Mouse (Mus musculus) E14TG2a.4 (cell line): Measurements from ENCODE around the gene Ccdc62.

ENCODE experiments used
- H3K27me3 ChIP-seq: 2 replicates; pipeline ENCODE4 v1.6.1; 2014; ENCODE audit warnings: low read length, control low read depth; ENCODE audit not compliant: insufficient read depth
- H3K36me3 ChIP-seq: 2 replicates; pipeline ENCODE4 v1.6.1; 2014; ENCODE audit warnings: low read length, control low read depth; ENCODE audit not compliant: insufficient read depth
- H3K4me1 ChIP-seq: replicated peaks from 2 replicates; pipeline ENCODE4 v1.6.1; 2014; ENCODE audit warnings: low read depth, low read length, control low read depth
- H3K4me3 ChIP-seq: replicated peaks from 2 replicates; pipeline ENCODE4 v1.5.1; 2014; ENCODE audit warnings: mild to moderate bottlenecking, low read length
- H3K9me3 ChIP-seq: 2 replicates; pipeline ENCODE4 v1.6.1; 2014; ENCODE audit warnings: low read length, control low read depth
- CTCF ChIP-seq: conservative IDR thresholded peaks from 2 replicates; pipeline ENCODE4 v1.5.1; 2014; ENCODE audit warnings: low read length
- NANOG ChIP-seq: IDR thresholded peaks from 2 replicates; pipeline ENCODE4 v1.6.1; 2014; ENCODE audit warnings: borderline replicate concordance, low read length, mixed read lengths
- POU5F1 ChIP-seq: IDR thresholded peaks from 2 replicates; pipeline ENCODE4 v1.6.1; 2014; ENCODE audit warnings: low read length, borderline replicate concordance

Ccdc62 gene

DNA sequence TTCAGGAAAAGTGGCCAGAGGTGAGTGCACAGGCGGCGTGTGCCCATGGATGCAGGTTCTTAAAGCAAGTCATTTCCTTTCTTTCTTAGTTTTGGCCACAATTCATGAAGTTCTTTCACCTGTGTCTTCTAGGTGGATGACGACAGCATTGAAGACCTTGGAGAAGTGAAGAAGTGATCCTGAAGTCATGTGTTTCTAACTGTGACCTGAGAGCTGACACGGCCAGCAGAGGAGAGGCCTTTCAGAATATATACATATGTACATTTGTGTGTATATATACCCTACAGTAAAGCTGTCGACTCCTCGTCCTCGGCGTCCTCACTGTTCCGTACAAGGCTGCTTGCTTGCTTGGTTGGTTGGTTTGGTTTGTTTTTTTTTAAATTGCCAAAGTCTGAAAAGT, 3.4 kb upstream of the Ccdc62 start, which contains the start of gene Gm43518:
Gene Gm43518 (plus strand): TSS at position 301 of the 400 bp plus-strand sequence.
- H3K4me1 ChIP-seq, result peaks cover 18% of the 10 kb centered on the region
- H3K27me3 ChIP-seq, result no peaks in the 10 kb centered on the region
- H3K4me3 ChIP-seq, result no peak within 1 kb of the TSS
- H3K36me3 ChIP-seq, result peaks cover 75% of the 10 kb centered on the region
- TF ChIP-seq NANOG (no peak), CTCF (no peak), POU5F1 (no peak)
- H3K9me3 ChIP-seq, result no peaks in the 10 kb centered on the region

DNA sequence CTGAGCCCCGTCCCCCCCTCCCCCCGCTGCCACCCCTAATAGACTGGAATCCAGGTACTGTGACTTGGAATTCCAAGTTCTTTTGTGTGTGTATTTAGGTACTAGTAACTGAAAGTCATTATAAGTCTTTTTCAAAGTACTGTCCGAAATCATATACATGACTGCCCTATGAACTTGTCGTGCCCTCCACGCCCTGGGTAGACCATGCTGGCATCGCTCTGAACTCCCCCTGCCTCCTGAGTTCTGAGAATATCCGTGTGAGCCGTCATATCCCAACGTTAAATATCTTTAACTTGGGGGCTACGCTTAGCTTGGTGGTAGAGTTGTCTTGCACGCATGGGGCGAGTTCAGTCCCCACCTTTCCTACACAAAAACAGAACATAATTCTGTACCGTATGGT, 652 bp downstream of the Ccdc62 start:
- Histone ChIP-seq H3K36me3 (peaks cover 35% of the 10 kb centered on the region), H3K9me3 (no peaks in the 10 kb centered on the region), H3K27me3 (no peaks in the 10 kb centered on the region), H3K4me1 (peaks cover 27% of the 10 kb centered on the region), H3K4me3 (peak overlapping the region; percentile 92)
- TF ChIP-seq NANOG (no peak), POU5F1 (no peak)

DNA sequence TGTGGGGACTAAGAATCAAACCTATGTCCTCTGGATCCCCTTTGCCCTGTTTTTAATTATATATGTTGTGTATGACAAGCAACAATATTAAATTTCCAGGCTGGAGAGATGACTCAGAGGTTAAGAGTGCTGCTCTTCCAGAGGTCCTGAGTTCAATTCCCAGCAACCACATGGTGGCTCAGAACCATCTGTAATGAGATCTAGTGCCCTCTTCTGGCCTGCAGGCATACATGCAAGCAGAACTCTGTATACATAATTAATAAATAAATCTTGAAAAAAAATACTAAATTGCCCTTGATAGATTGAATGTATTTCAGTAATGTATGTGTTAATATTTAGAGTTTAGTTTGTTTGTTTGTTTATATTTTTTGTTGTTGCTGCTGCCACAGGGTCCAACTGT, 2.4 kb downstream of the Ccdc62 start:
- H3K36me3 ChIP-seq, result peaks cover 17% of the 10 kb centered on the region
- no peak overlapping the region for H3K4me3 ChIP-seq
- no peak for TF ChIP-seq POU5F1
- peak; percentile 30 for TF ChIP-seq CTCF
- TF ChIP-seq NANOG, result no peak
- H3K27me3 ChIP-seq, result no peaks in the 10 kb centered on the region
- peaks cover 27% of the 10 kb centered on the region for H3K4me1 ChIP-seq
- H3K9me3 ChIP-seq, result peaks cover 2% of the 10 kb centered on the region; the same call in 1 of the 2 replicates

DNA sequence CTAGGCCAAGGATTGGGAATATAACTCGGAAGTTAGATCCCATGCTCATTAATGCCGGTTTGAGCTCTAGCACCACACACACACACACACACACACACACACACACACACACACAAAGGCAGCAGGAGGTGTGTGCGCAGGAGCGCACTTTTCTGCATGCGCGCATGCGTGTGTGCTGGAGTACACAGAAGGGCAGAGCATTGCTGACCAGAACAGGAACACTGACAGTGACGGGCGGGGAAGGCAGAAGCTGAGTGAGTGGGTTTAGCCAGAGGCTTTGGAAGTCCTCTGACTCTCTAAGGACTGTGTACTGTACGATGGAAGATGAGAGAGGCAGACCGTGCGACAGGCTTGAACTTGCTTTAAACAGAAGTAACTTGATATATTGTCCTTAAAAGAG, 3.1 kb downstream of the Ccdc62 start:
- no peak for TF ChIP-seq NANOG
- TF ChIP-seq POU5F1, result no peak
- TF ChIP-seq CTCF, result no peak
- Histone ChIP-seq H3K36me3 (peaks cover 17% of the 10 kb centered on the region), H3K9me3 (peaks cover 8% of the 10 kb centered on the region), H3K4me3 (peak overlapping the region; percentile 35), H3K27me3 (no peaks in the 10 kb centered on the region), H3K4me1 (peaks cover 27% of the 10 kb centered on the region)

DNA sequence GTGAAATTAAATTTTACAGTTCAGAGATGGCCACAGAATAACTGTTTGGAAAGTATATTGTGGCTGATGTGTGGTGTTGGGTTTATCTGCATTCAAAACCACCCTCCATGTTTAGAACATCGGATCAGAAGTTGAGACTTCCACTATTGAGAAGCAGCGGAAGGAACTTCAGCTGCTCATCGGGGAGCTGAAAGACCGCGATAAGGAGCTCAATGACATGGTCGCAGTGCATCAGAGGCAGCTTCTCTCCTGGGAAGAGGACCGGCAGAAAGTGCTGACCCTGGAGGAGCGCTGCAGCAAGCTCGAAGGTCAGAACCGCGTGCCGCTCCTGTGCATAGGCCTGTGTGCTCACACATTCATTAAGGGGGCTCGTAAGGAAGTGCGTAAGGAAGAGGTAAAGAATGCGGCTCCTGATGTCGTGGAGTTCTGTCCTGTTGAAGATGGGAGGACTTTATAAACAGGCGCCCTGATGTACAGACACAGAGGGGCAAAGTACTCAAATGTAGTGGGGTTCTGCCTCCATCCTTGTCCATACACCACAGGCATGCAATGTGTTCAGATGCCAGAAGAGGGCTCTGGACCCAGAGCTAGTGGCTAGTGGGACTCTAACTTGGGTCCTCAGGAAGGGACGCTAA, 3.6 kb downstream of the Ccdc62 start:
- TF ChIP-seq NANOG (no peak), CTCF (peak; percentile 70), POU5F1 (no peak)

DNA sequence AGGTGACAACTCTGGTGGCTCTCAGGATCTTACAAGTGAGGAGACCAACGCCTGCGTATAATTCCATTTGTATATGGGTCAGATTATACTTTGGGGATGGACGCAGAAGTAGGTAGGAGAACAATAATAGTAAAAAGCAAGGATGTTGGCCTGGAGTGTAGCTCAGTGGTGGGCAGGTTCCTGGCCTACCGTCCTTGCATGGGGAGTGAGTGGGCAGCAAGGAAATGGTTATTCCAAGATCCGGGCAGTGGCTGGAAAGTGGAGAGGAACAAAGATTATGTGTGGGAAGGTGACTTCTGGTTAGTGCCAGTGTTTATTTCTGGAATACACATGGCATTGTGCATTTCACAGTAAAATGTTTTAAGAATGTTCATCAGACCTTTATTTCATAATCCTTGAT, 5.5 kb downstream of the Ccdc62 start:
- Histone ChIP-seq H3K4me1 (peaks cover 17% of the 10 kb centered on the region), H3K4me3 (no peak overlapping the region), H3K9me3 (peaks cover 17% of the 10 kb centered on the region), H3K27me3 (no peaks in the 10 kb centered on the region), H3K36me3 (peaks cover 6% of the 10 kb centered on the region; the same call in 1 of the 2 replicates)
- TF ChIP-seq NANOG, result no peak
- no peak for TF ChIP-seq POU5F1
- TF ChIP-seq CTCF, result no peak

More for the DNA sequence above, 3.6 kb downstream of the Ccdc62 start:
- peaks cover 14% of the 10 kb centered on the region for H3K36me3 ChIP-seq
- no peaks in the 10 kb centered on the region for H3K27me3 ChIP-seq
- peaks cover 13% of the 10 kb centered on the region for H3K9me3 ChIP-seq
- H3K4me1 ChIP-seq, result peaks cover 23% of the 10 kb centered on the region
- peak overlapping the region; percentile 35 for H3K4me3 ChIP-seq

DNA sequence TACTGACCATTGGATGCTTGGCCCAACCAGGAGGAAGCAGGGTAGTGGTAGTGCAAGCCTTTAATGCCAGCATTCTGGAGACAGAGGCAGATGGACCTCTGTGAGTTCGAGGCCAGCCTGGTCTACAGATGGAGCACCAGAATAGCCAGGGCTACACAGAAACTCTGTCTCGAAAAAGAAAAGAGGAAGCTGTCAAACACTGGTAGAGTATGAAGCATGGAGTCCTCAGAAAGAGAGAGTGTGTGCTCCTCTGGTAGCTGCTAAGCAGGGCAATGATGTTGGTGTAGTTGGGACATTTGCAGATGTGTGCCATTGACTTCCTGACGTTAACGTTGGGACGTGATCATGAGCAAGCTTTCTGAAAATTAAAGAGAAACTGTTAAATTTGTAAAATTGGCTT, 8.0 kb downstream of the Ccdc62 start:
- Histone ChIP-seq H3K4me1 (peaks cover 8% of the 10 kb centered on the region), H3K36me3 (peaks cover 6% of the 10 kb centered on the region; the same call in 1 of the 2 replicates), H3K4me3 (no peak overlapping the region), H3K27me3 (no peaks in the 10 kb centered on the region), H3K9me3 (peaks cover 22% of the 10 kb centered on the region)
- TF ChIP-seq NANOG, result no peak
- no peak for TF ChIP-seq POU5F1
- TF ChIP-seq CTCF, result no peak

DNA sequence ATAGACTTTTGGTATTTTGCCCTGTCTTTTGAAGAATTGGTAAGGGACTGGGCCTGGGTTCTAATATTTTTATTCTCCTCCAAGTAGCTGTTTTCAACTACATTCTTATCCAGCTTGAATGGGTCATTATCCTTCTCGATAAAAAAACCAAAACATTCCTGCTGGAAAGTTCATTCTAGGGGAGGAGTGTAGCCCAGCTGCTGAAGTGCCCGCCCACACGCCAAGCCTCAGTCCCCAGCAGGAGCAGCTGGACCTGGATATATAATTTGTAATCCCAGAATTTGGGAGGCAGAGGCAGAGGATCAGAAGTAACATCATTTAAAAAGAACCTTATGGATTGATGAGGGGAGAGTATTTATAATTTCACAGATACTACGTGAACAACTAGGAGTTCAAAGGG, 16.1 kb downstream of the Ccdc62 start:
- peaks cover 7% of the 10 kb centered on the region for H3K9me3 ChIP-seq
- H3K27me3 ChIP-seq, result no peaks in the 10 kb centered on the region
- TF ChIP-seq NANOG, result no peak
- no peak for TF ChIP-seq POU5F1
- TF ChIP-seq CTCF, result no peak

DNA sequence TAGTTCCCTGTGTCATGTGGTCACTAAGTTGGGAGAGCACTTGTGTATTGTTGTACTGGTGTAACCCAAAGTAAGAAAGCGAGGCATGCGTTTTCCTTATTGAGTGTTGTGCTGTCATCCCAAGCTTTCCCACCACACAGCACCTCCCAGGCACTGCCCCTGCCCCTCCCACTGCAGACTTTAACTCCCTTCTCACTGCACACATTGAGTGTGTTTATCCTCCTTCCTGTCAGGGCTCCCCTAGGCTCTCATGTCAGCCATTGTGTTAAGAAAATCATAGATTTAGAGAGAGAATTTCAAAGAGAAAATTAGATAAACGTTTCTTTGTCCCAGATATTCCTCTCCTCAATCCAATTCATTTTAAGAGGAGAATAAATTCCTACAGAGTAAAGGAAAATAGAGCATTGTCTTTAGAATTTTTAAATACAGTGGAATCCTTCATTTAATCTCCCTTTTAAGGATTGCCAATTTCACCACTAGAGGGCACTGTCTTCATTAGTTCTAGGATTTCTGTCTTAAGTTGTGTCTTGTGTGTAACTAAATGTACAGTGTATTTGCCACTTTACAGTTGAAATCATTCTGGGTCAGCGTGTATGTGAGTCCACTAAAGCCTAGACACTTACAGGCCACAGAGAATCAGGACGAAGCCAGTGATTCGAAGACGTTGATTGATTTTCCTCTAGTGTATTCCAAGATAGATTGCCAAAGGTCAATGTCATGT, 16.7 kb downstream of the Ccdc62 start:
- Histone ChIP-seq H3K4me3 (no peak overlapping the region), H3K27me3 (no peaks in the 10 kb centered on the region), H3K36me3 (no peaks in the 10 kb centered on the region), H3K4me1 (no peaks in the 10 kb centered on the region), H3K9me3 (peaks cover 7% of the 10 kb centered on the region)
- no peak for TF ChIP-seq POU5F1
- peak; percentile 93 for TF ChIP-seq CTCF

More for the DNA sequence above, 16.1 kb downstream of the Ccdc62 start:
- Histone ChIP-seq H3K4me3 (no peak overlapping the region), H3K4me1 (no peaks in the 10 kb centered on the region), H3K36me3 (no peaks in the 10 kb centered on the region)
